Mouse (Mus musculus): ENCODE measurements around the gene Zpld1. TPM values are rescaled to one million over a fixed set of nuclear protein-coding genes. Genes with fewer than 3 reads are reported as not detected.

The Zpld1 gene
- total RNA-seq (2023; ENCODE audit: inconsistent age) = not detected in 4 replicates

GRCm38 (mm10) chr16:55297886-55298285 lies at the start of gene Zpld1:
Zpld1 (minus strand) TSS chr16:55297986.

Data from B cell, adult (primary cell).